Mouse (Mus musculus) lung, embryonic 14.5 days (tissue): ENCODE results near the gene U2af2. TPM values are rescaled to one million over a fixed set of nuclear protein-coding genes. Genes with fewer than 3 reads are reported as not detected.

Experiments used
- ATAC-seq: fragments of 200-750 bp; cut with Nextera tagmentation; 2 replicates; pipeline ENCODE4 v1.8.0; 2017; ENCODE audit warnings: mild to moderate bottlenecking, moderate TSS enrichment, moderate library complexity; ENCODE audit not compliant: insufficient read depth
- DNase-seq: peaks from one replicate; pipeline ENCODE4 v3.0.0-alpha.2; 2015
- H3K27ac ChIP-seq: fragments of 300-500 bp; sonication (generic); 2 replicates; pipeline ENCODE4 v1.5.1; 2014; ENCODE audit warnings: low read depth, mild to moderate bottlenecking, moderate library complexity
- H3K27me3 ChIP-seq: fragments of 300-500 bp; sonication (generic); 2 replicates; pipeline ENCODE4 v1.6.1; 2014; ENCODE audit warnings: low read length, control low read depth; ENCODE audit not compliant: insufficient read depth
- H3K36me3 ChIP-seq: fragments of 300-500 bp; sonication (generic); 2 replicates; pipeline ENCODE4 v1.6.1; 2014; ENCODE audit warnings: control low read depth; ENCODE audit not compliant: insufficient read depth
- H3K4me1 ChIP-seq: fragments of 300-500 bp; sonication (generic); 2 replicates; pipeline ENCODE4 v1.6.1; 2014; ENCODE audit warnings: antibody characterized with exemption, control low read depth; ENCODE audit not compliant: insufficient read depth
- H3K4me2 ChIP-seq: fragments of 300-500 bp; sonication (generic); 2 replicates; pipeline ENCODE4 v1.6.1; 2014; ENCODE audit warnings: mild to moderate bottlenecking
- H3K4me3 ChIP-seq: fragments of 300-500 bp; sonication (generic); 2 replicates; pipeline ENCODE4 v1.5.1; 2014; ENCODE audit warnings: low read depth, low read length
- H3K9ac ChIP-seq: fragments of 300-500 bp; sonication (generic); 2 replicates; pipeline ENCODE4 v1.6.1; 2014
- H3K9me3 ChIP-seq: fragments of 300-500 bp; sonication (generic); 2 replicates; pipeline ENCODE4 v1.6.1; 2016; ENCODE audit warnings: low read depth, low read length, control low read depth
- CTCF ChIP-seq: IDR thresholded peaks from 2 replicates; pipeline ENCODE4 v1.5.1; 2016; ENCODE audit warnings: antibody characterized with exemption, low read depth
- WGBS: fragments of 180-500 bp; shearing (Covaris S2); extraction: QIAGEN DNeasy Blood & Tissue Kit; methylation state at CpG from one replicate; pipeline ENCODE4 v1.1.7; 2014; 5-methylcytosine and 5-hydroxymethylcytosine counted together
- polyA plus RNA-seq: library from polyadenylated mRNA; unstranded; fragments of >200 nt; fragmentation: Nextera tagmentation; extraction: Ambion mirVana; gene quantifications from 2 replicates; pipeline ENCODE4 v1.2.1, GENCODE M21; 2014

The U2af2 gene
- polyA plus RNA-seq, 1 experiment from 2014 or later = 162 TPM

GRCm38 (mm10) chr7:5085512-5085911 lies 23.6 kb downstream of the U2af2 start:
- Histone ChIP-seq H3K27ac (no peak overlapping the region), H3K4me1 (no peaks in the 10 kb centered on the region), H3K4me3 (no peak overlapping the region), H3K9ac (no peak overlapping the region), H3K27me3 (no peaks in the 10 kb centered on the region), H3K9me3 (no peaks in the 10 kb centered on the region), H3K36me3 (peaks cover 72% of the 10 kb centered on the region), H3K4me2 (no peak overlapping the region)
- TF ChIP-seq CTCF = no peak
- ATAC-seq = no peak
- 82% methylated on average over 1 of the region's 1 CpGs for WGBS
- no peak for DNase-seq

DNA sequence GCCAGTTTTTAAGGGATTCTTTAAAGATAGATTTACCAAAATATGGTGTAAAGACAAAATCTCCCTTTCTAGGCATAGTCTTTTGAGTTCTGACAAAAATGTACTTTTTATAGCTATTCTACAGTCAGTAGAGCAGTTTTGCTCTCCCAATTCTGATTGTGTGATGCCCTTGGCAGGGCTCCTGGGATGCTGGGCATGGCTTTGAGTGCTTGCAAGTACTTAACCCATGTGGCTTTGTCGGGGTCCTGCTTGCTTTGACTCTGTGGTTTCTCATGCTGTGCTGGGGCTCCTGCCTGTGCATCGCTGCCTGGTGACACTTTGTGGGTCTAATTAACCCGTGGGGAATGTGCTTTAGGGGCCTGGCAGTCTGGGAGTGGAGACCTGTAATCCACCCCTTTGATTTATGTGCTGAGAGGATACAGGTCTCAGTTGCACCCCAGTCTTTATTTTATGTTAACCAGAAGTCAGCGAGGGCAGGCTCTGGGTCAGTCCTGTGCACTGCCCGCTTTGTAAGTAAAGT lies 25.0 kb downstream of the U2af2 start:
- no peak overlapping the region for H3K9ac ChIP-seq
- no peaks in the 10 kb centered on the region for H3K4me1 ChIP-seq
- WGBS = 77% methylated on average over 5 of the region's 5 CpGs
- H3K36me3 ChIP-seq = peaks cover 84% of the 10 kb centered on the region
- ATAC-seq (no peak), DNase-seq (no peak)
- no peaks in the 10 kb centered on the region for H3K9me3 ChIP-seq
- no peak overlapping the region for H3K4me2 ChIP-seq
- TF ChIP-seq CTCF = no peak
- H3K27ac ChIP-seq = no peak overlapping the region
- H3K4me3 ChIP-seq = no peak overlapping the region
- H3K27me3 ChIP-seq = no peaks in the 10 kb centered on the region

- 86% methylated on average over 4 of the region's 4 CpGs for WGBS
- H3K27me3 ChIP-seq = no peaks in the 10 kb centered on the region
- H3K4me1 ChIP-seq = no peaks in the 10 kb centered on the region
- H3K4me2 ChIP-seq = no peak overlapping the region
- H3K4me3 ChIP-seq = no peak overlapping the region
- H3K27ac ChIP-seq = no peak overlapping the region
- DNase-seq (no peak), ATAC-seq (no peak)
- TF ChIP-seq CTCF = no peak
- H3K9ac ChIP-seq = no peak overlapping the region
- H3K9me3 ChIP-seq = no peaks in the 10 kb centered on the region
- peaks cover 89% of the 10 kb centered on the region for H3K36me3 ChIP-seq
Measured at GRCm38 (mm10) chr7:5087886-5088285, 25.9 kb downstream of the U2af2 start.

- Histone ChIP-seq H3K9ac (no peak overlapping the region), H3K36me3 (peaks cover 92% of the 10 kb centered on the region), H3K4me1 (no peaks in the 10 kb centered on the region), H3K27me3 (no peaks in the 10 kb centered on the region), H3K4me3 (no peak overlapping the region), H3K4me2 (no peak overlapping the region), H3K9me3 (no peaks in the 10 kb centered on the region), H3K27ac (no peak overlapping the region)
- TF ChIP-seq CTCF = no peak
- WGBS = 92% methylated on average over 15 of the region's 15 CpGs
- ATAC-seq (no peak), DNase-seq (no peak)
Measured at GRCm38 (mm10) chr7:5089853-5090252, 27.9 kb downstream of the U2af2 start.

- no peak for TF ChIP-seq CTCF
- ATAC-seq = no peak
- Histone ChIP-seq H3K4me3 (no peak overlapping the region), H3K4me1 (no peaks in the 10 kb centered on the region), H3K4me2 (no peak overlapping the region), H3K9me3 (no peaks in the 10 kb centered on the region), H3K9ac (no peak overlapping the region), H3K36me3 (peaks cover 92% of the 10 kb centered on the region), H3K27ac (no peak overlapping the region), H3K27me3 (no peaks in the 10 kb centered on the region)
- DNase-seq = no peak
- 91% methylated on average over 15 of the region's 15 CpGs for WGBS
Measured at GRCm38 (mm10) chr7:5091008-5091728, 29.2 kb downstream of the U2af2 start.

DNA sequence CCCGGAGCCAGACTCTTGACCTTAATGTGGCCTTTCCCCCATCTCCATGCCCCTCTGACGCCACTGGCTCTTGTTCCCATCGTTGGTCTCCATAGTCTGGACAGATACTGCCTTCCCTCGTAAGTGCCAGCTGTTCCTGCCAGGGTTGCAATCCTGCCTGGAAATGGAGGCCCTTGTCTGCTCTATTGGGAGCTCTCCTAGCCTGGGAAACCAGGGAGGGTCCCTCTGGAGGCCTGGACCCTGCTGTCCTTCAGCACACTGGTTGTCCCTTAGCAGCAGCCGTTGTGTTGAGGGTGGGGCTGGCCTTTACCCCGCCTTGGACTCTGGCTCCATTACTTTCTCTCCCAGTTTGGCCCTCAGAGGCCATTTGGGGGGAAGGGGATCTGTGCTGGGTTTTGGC lies 30.4 kb downstream of the U2af2 start:
- Histone ChIP-seq H3K4me1 (no peaks in the 10 kb centered on the region), H3K36me3 (peaks cover 93% of the 10 kb centered on the region), H3K9ac (no peak overlapping the region), H3K27ac (no peak overlapping the region), H3K4me3 (no peak overlapping the region), H3K4me2 (no peak overlapping the region), H3K9me3 (no peaks in the 10 kb centered on the region), H3K27me3 (no peaks in the 10 kb centered on the region)
- no peak for ATAC-seq
- WGBS = 68% methylated on average over 6 of the region's 6 CpGs
- DNase-seq = no peak
- no peak for TF ChIP-seq CTCF

DNA sequence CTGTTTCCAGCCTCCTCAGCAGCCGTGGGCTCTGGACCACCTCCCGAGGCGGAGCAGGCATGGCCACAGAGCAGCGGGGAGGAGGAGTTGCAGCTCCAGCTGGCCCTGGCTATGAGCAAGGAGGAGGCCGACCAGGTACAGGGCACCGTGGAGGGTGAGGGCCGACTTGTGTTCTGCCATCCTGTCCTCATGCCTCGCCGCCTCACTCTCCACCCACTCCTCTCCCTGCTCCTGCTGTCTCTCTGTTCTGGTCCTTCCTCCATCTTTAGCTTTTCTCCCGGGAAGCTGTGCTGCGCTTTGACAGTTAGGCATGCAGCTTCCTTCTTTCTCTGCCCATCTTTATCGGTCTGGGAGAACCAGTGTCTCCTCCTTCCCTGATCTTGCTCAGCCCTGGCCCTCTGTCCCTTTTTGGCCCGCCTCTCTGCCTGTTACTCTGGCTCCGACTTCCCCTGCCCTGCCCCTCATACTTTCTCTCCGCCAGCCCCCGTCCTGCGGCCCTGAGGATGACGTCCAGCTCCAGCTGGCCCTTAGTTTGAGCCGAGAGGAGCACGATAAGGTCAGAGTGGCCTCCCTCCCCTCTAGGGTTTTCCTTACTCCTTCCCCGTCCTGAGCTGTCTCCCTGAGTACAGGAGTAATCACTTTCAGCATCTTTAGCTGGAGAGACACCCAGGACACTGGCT lies 31.0 kb downstream of the U2af2 start:
- Histone ChIP-seq H3K9me3 (no peaks in the 10 kb centered on the region), H3K27me3 (no peaks in the 10 kb centered on the region), H3K4me3 (no peak overlapping the region), H3K4me1 (no peaks in the 10 kb centered on the region), H3K9ac (no peak overlapping the region), H3K27ac (no peak overlapping the region), H3K4me2 (no peak overlapping the region), H3K36me3 (peaks cover 93% of the 10 kb centered on the region)
- 79% methylated on average over 21 of the region's 21 CpGs for WGBS
- DNase-seq = no peak
- no peak for ATAC-seq
- TF ChIP-seq CTCF = no peak
